Mouse (Mus musculus): ENCODE results near the gene Fgfr2. TPM values are rescaled to one million over a fixed set of nuclear protein-coding genes. Genes with fewer than 3 reads are reported as not detected.

Gene Fgfr2
- total RNA-seq, 2 experiments from 2014 or later = 2.1 to 3.9 TPM

GRCm38 (mm10) chr7:130984294-130984693 is 2138.9 kb downstream of the Fgfr2 start:
- no peak for DNase-seq
- intact Hi-C loops (cut with DNase I) = no loop called here

GRCm38 (mm10) chr7:130982881-130983280 is 2140.3 kb downstream of the Fgfr2 start:
- no peak for DNase-seq
- intact Hi-C loops (cut with DNase I) = no loop called here

- no peak for DNase-seq
- intact Hi-C loops (cut with DNase I) = no loop called here
These were observed 2140.8 kb downstream of the Fgfr2 start for GRCm38 (mm10) chr7:130982371-130982770.

- intact Hi-C loops (cut with DNase I) = no loop called here
- no peak for DNase-seq
These were observed 2143.0 kb downstream of the Fgfr2 start for GRCm38 (mm10) chr7:130980130-130980529.

- intact Hi-C loops (cut with DNase I) = no loop called here
- DNase-seq = no peak
These were observed 2144.6 kb downstream of the Fgfr2 start for GRCm38 (mm10) chr7:130978545-130978944.

- DNase-seq = peak; percentile 87 to 95
- intact Hi-C loops (cut with DNase I) = no loop called here
These were observed 2145.2 kb downstream of the Fgfr2 start for GRCm38 (mm10) chr7:130977794-130978521.

- no peak for DNase-seq
These were observed 2146.7 kb downstream of the Fgfr2 start for GRCm38 (mm10) chr7:130976305-130976935.

GRCm38 (mm10) chr7:130972767-130973166 is 2150.4 kb downstream of the Fgfr2 start:
- intact Hi-C loops (cut with DNase I) = no loop called here
- no peak for DNase-seq

More at GRCm38 (mm10) chr7:130976305-130976935, 2146.7 kb downstream of the Fgfr2 start:
- intact Hi-C loops (cut with DNase I) = no loop called here

- intact Hi-C loops (cut with DNase I) = no loop called here
- DNase-seq = no peak
These were observed 2153.6 kb downstream of the Fgfr2 start for GRCm38 (mm10) chr7:130969507-130969906.

- intact Hi-C loops (cut with DNase I) = no loop called here
- DNase-seq = no peak
These were observed 2154.1 kb downstream of the Fgfr2 start for GRCm38 (mm10) chr7:130969076-130969475.

GRCm38 (mm10) chr7:130968537-130968936 is 2154.6 kb downstream of the Fgfr2 start:
- intact Hi-C loops (cut with DNase I) = no loop called here
- peak; percentile 61 to 69 for DNase-seq

GRCm38 (mm10) chr7:130967901-130968300 is 2155.2 kb downstream of the Fgfr2 start:
- no peak for DNase-seq
- intact Hi-C loops (cut with DNase I) = no loop called here

GRCm38 (mm10) chr7:130966876-130967275 is 2156.3 kb downstream of the Fgfr2 start:
- no peak for DNase-seq
- intact Hi-C loops (cut with DNase I) = no loop called here

- no peak for DNase-seq
- intact Hi-C loops (cut with DNase I) = no loop called here
These were observed 2156.7 kb downstream of the Fgfr2 start for GRCm38 (mm10) chr7:130966451-130966850.

GRCm38 (mm10) chr7:130965909-130966365 is 2157.2 kb downstream of the Fgfr2 start:
- DNase-seq = peak; percentile 59 to 73
- intact Hi-C loops (cut with DNase I) = loop anchor here (2.0 kb wide), 1 partner anchor 29 kb away; the partner anchor contains the start of gene Htra1

- DNase-seq = no peak
- intact Hi-C loops (cut with DNase I) = loop anchor here (2.0 kb wide), 1 partner anchor 29 kb away; the partner anchor contains the start of gene Htra1
These were observed 2157.8 kb downstream of the Fgfr2 start for GRCm38 (mm10) chr7:130965396-130965795.

- intact Hi-C loops (cut with DNase I) = loop anchor here (2.0 kb wide), 1 partner anchor 28 kb away; the partner anchor contains the start of gene Htra1
- DNase-seq = peak; percentile 79 to 90
These were observed 2158.5 kb downstream of the Fgfr2 start for GRCm38 (mm10) chr7:130964686-130965085.

GRCm38 (mm10) chr7:130961429-130961828 is 2161.7 kb downstream of the Fgfr2 start:
- no peak for DNase-seq

GRCm38 (mm10) chr7:130959868-130960267 is 2163.3 kb downstream of the Fgfr2 start:
- intact Hi-C loops (cut with DNase I) = no loop called here
- DNase-seq = peak; percentile 81 to 88

More at GRCm38 (mm10) chr7:130961429-130961828, 2161.7 kb downstream of the Fgfr2 start:
- intact Hi-C loops (cut with DNase I) = no loop called here

GRCm38 (mm10) chr7:130958551-130958950 is 2164.6 kb downstream of the Fgfr2 start:
- intact Hi-C loops (cut with DNase I) = no loop called here
- no peak for DNase-seq

GRCm38 (mm10) chr7:130954177-130954601 is 2169.0 kb downstream of the Fgfr2 start:
- no peak for DNase-seq
- intact Hi-C loops (cut with DNase I) = no loop called here

Measured in heart, postnatal 14 days (tissue).